Mouse (Mus musculus): ENCODE results near the gene Zfp580. TPM values are rescaled to one million over a fixed set of nuclear protein-coding genes. Genes with fewer than 3 reads are reported as not detected.

The Zfp580 gene
- polyA plus RNA-seq, 1 experiment from 2014 or later, result 35.0 TPM

DNA sequence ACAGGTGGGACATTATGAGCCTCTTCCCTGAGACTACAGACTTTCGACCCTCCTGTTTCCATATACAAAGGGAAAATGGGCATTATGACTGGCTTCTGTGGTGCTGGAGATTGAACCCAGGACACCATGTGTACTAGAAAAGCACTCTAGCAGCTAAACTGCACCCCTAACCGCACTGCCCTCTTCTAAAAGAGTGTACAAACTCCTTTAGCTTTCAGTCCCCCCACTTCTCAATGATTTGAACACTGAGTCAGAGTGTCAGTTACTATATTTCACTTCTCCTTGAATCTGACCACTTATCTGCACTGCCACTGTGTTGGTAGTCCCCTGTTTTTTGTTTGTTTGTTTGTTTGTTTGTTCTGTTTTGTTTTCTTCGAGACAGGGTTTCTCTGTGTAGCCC, 17.5 kb upstream of the Zfp580 start, which contains the start of gene 4632433K11Rik:
Gene 4632433K11Rik, plus strand, starts transcription at position 301 of the 400 bp plus-strand sequence.
- 92% methylated on average over 3 of the region's 3 CpGs for WGBS
- Histone ChIP-seq H3K4me1 (ENCODE audit: insufficient read depth, low read length) (peaks cover 7% of the 10 kb centered on the region; the same call in 1 of the 2 replicates), H3K27ac (ENCODE audit: low read length) (no peak within 1 kb of the TSS), H3K36me3 (ENCODE audit: insufficient read depth, low read length) (peaks cover 75% of the 10 kb centered on the region), H3K4me2 (replicated peaks; ENCODE audit: low read depth, low read length) (no peak within 1 kb of the TSS), H3K9me3 (ENCODE audit: low read length) (peaks cover 46% of the 10 kb centered on the region), H3K27me3 (ENCODE audit: insufficient read depth, low read length) (no peaks in the 10 kb centered on the region), H3K4me3 (ENCODE audit: low read length) (no peak within 1 kb of the TSS), H3K9ac (replicated peaks; ENCODE audit: low read length) (no peak within 1 kb of the TSS)
- no peak for ATAC-seq (ENCODE audit: low FRiP score, low TSS enrichment)

DNA sequence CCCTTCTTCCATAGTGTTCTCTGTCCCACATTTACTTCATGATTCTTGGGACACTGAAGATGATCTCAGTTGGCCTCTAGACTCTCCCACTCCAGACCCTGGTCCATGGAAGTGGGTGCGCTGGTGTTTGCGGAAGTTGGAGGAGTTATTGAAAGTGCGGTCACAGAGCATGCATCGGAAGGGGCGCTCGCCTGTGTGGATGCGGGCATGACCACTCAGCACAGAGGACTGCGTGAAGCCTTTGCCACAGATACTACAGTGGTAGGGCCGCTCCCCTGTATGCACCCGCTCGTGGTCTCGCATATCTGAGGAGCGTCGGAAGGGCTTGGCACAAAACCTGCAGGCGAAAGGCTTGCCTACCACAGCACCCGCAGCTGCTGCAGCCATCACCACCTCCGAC, 15.7 kb upstream of the Zfp580 start:
- peaks cover 16% of the 10 kb centered on the region; the same call in 1 of the 2 replicates for H3K4me1 ChIP-seq (ENCODE audit: insufficient read depth, low read length)
- H3K9ac ChIP-seq (replicated peaks; ENCODE audit: low read length), result no peak overlapping the region
- H3K9me3 ChIP-seq (ENCODE audit: low read length), result peaks cover 28% of the 10 kb centered on the region
- 94% methylated on average over 17 of the region's 17 CpGs for WGBS
- no peak for ATAC-seq (ENCODE audit: low FRiP score, low TSS enrichment)
- no peak overlapping the region for H3K4me3 ChIP-seq (ENCODE audit: low read length)
- no peak overlapping the region for H3K4me2 ChIP-seq (replicated peaks; ENCODE audit: low read depth, low read length)
- no peak overlapping the region for H3K27ac ChIP-seq (ENCODE audit: low read length)
- H3K36me3 ChIP-seq (ENCODE audit: insufficient read depth, low read length), result peaks cover 57% of the 10 kb centered on the region
- H3K27me3 ChIP-seq (ENCODE audit: insufficient read depth, low read length), result no peaks in the 10 kb centered on the region

DNA sequence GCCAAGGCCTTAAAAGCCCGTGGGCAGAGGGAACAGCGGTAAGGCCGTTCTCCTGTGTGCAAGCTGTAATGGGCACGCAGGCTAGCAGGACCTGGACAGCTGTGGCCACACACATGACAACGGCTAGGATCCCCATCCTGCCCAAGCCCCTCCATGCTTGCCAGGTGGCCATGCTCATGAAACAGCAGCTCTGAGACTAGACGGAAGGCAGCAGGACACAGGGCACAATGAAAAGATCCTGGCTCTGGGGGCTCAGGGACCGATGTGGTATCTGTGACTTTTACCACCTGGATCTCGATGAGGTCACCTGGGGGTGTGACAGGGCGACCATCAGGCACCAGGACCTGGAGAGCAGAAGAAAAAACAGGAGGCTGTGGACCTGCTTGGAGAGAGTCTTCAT, 15.2 kb upstream of the Zfp580 start:
- no peak overlapping the region for H3K4me3 ChIP-seq (ENCODE audit: low read length)
- H3K9ac ChIP-seq (replicated peaks; ENCODE audit: low read length), result no peak overlapping the region
- H3K4me2 ChIP-seq (replicated peaks; ENCODE audit: low read depth, low read length), result no peak overlapping the region
- WGBS, result 94% methylated on average over 9 of the region's 9 CpGs
- H3K9me3 ChIP-seq (ENCODE audit: low read length), result peaks cover 23% of the 10 kb centered on the region
- H3K4me1 ChIP-seq (ENCODE audit: insufficient read depth, low read length), result peaks cover 16% of the 10 kb centered on the region; the same call in 1 of the 2 replicates
- no peaks in the 10 kb centered on the region for H3K27me3 ChIP-seq (ENCODE audit: insufficient read depth, low read length)
- no peak for ATAC-seq (ENCODE audit: low FRiP score, low TSS enrichment)
- no peak overlapping the region for H3K27ac ChIP-seq (ENCODE audit: low read length)
- peaks cover 53% of the 10 kb centered on the region for H3K36me3 ChIP-seq (ENCODE audit: insufficient read depth, low read length)

DNA sequence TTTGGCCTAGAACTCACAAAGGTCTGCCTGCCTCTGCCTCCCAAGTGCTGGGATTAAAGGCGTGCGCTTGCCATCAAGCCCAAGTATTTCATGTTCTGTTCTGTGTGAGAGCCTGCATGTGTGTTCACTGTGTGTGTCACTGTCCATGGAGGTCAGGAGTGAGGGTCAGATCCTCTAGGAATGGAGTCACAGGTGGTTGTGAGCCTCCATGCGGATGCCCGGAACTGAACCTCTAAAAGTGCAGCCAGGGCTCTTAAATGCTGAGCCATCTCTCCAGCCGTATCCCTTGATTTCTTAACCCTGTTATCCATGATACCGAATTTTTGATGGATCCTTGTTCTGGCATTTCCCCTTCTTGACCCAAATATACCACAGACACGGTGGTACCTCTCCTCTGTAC, 14.3 kb upstream of the Zfp580 start:
- Histone ChIP-seq H3K36me3 (ENCODE audit: insufficient read depth, low read length) (peaks cover 47% of the 10 kb centered on the region), H3K4me2 (replicated peaks; ENCODE audit: low read depth, low read length) (no peak overlapping the region), H3K4me1 (ENCODE audit: insufficient read depth, low read length) (peaks cover 16% of the 10 kb centered on the region; the same call in 1 of the 2 replicates), H3K9ac (replicated peaks; ENCODE audit: low read length) (no peak overlapping the region), H3K4me3 (ENCODE audit: low read length) (no peak overlapping the region), H3K27me3 (ENCODE audit: insufficient read depth, low read length) (no peaks in the 10 kb centered on the region), H3K27ac (ENCODE audit: low read length) (no peak overlapping the region), H3K9me3 (ENCODE audit: low read length) (peaks cover 14% of the 10 kb centered on the region)
- no peak for ATAC-seq (ENCODE audit: low FRiP score, low TSS enrichment)
- WGBS, result 95% methylated on average over 7 of the region's 7 CpGs

DNA sequence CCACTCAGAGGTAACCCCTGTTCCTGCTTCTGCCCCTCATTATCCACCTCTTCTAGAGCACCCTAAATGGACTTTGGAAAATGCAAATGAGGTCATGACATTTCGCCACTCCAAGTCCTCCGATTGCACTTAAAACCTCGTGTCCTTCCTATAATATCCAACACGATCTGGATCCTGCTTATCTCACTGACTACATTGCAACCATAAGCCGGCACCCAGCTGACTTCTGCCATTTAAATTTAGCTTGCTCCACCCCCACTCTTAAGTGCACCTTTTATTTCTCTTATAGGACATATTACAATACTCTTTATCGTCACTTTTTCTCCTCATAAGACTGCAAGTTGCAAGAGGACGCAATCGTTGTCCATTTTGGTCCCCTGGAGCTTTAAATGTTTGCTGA, 13.9 kb upstream of the Zfp580 start:
- WGBS, result 87% methylated on average over 8 of the region's 8 CpGs
- Histone ChIP-seq H3K9me3 (ENCODE audit: low read length) (peaks cover 10% of the 10 kb centered on the region; the same call in 1 of the 2 replicates), H3K4me1 (ENCODE audit: insufficient read depth, low read length) (peaks cover 16% of the 10 kb centered on the region; the same call in 1 of the 2 replicates), H3K4me2 (replicated peaks; ENCODE audit: low read depth, low read length) (peak overlapping the region; percentile 48), H3K27ac (ENCODE audit: low read length) (peak overlapping the region; percentile 99), H3K4me3 (ENCODE audit: low read length) (peak overlapping the region; percentile 81), H3K27me3 (ENCODE audit: insufficient read depth, low read length) (no peaks in the 10 kb centered on the region), H3K36me3 (ENCODE audit: insufficient read depth, low read length) (peaks cover 43% of the 10 kb centered on the region), H3K9ac (replicated peaks; ENCODE audit: low read length) (no peak overlapping the region)
- no peak for ATAC-seq (ENCODE audit: low FRiP score, low TSS enrichment)

DNA sequence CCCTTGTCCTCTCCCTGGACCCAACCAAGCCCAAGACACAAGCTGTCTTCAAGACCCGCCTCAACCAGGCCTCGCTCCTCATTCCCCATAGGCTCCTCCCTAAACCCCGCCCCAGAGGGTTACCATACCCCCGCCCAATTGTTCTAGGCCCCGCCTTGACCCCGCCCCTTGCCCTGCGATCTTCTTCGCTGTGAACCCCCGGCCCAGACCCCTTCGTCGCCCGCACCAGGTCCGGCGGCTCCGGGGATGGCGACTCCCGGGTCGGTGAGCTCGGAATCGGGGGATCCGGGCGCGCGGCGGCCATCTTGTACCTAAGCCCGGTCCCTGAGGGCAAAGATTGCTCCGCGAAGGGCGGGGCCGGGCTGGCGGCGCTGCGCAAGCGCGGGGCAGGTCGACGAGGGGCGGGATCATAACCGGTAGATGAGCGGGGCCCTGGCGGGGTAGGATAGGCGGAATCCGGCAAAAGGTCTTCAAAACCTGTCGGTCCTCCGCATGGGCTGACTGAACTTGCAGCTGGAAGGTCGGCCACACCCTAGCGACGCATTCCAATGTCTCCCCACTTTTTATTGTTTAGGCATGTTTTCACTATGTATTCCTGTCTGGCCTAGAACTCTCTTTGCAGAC, 13.1 kb upstream of the Zfp580 start, which contains the start of gene Zfp784:
Gene Zfp784, minus strand, starts transcription at position 338 of the 624 bp plus-strand sequence.
- Histone ChIP-seq H3K4me2 (replicated peaks; ENCODE audit: low read depth, low read length) (peak within 1 kb of the TSS; percentile 48), H3K9me3 (ENCODE audit: low read length) (peaks cover 6% of the 10 kb centered on the region; the same call in 1 of the 2 replicates), H3K27me3 (ENCODE audit: insufficient read depth, low read length) (no peaks in the 10 kb centered on the region), H3K4me1 (ENCODE audit: insufficient read depth, low read length) (peaks cover 16% of the 10 kb centered on the region; the same call in 1 of the 2 replicates), H3K36me3 (ENCODE audit: insufficient read depth, low read length) (peaks cover 35% of the 10 kb centered on the region), H3K27ac (ENCODE audit: low read length) (peak within 1 kb of the TSS; percentile 99), H3K4me3 (ENCODE audit: low read length) (peak within 1 kb of the TSS; percentile 81), H3K9ac (replicated peaks; ENCODE audit: low read length) (peak within 1 kb of the TSS; percentile 95)
- WGBS, result under 1% methylated on average over 48 of the region's 48 CpGs
- ATAC-seq (ENCODE audit: low FRiP score, low TSS enrichment), result peak; percentile 97

DNA sequence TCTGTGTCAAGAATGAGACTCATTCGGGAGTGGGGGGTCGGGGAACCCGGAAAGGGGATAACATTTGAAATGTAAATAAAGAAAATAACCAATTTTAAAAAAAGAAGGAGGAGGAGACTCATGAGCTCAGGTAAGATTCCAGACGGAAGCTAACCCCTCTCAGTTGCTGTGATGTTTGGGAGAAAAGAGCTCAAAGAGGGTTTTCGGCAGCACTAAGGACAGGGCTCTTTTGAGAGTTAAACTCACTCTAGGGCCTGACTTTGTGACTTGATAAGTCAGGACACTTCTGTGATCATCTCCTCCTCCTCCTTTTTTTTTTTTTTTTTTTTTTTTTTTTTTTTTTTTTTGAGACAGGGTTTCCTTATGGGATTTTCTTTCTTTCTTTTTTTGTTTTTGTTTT, 12.4 kb upstream of the Zfp580 start:
- peak overlapping the region; percentile 95 for H3K9ac ChIP-seq (replicated peaks; ENCODE audit: low read length)

DNA sequence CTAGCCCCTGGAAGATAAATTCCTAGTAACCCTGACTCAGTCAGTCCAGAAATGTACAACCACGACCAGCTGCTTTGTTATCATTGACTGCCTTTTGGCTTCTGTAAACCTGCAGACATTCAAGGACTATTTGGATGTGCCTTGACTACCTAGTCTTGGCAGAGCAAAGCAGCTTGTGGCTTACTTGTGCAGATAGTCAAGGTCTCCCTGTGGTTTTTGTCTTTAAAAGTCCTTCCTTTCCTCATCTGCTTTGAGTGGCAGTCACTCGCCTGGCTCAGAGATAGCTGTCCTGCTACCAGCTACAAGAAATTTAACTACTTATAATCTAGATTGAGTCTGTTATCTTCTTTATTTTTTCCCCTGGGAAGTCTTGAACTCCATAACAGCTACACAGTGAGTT, 6.4 kb upstream of the Zfp580 start:
- ATAC-seq (ENCODE audit: low FRiP score, low TSS enrichment), result no peak
- Histone ChIP-seq H3K4me1 (ENCODE audit: insufficient read depth, low read length) (no peaks in the 10 kb centered on the region), H3K4me2 (replicated peaks; ENCODE audit: low read depth, low read length) (no peak overlapping the region), H3K36me3 (ENCODE audit: insufficient read depth, low read length) (peaks cover 4% of the 10 kb centered on the region), H3K4me3 (ENCODE audit: low read length) (no peak overlapping the region), H3K9me3 (ENCODE audit: low read length) (no peaks in the 10 kb centered on the region), H3K27ac (ENCODE audit: low read length) (no peak overlapping the region), H3K9ac (replicated peaks; ENCODE audit: low read length) (no peak overlapping the region), H3K27me3 (ENCODE audit: insufficient read depth, low read length) (no peaks in the 10 kb centered on the region)
- WGBS, result 79% methylated on average over 2 of the region's 2 CpGs

More for the DNA sequence above, 12.4 kb upstream of the Zfp580 start:
- Histone ChIP-seq H3K4me3 (ENCODE audit: low read length) (peak overlapping the region; percentile 81), H3K9me3 (ENCODE audit: low read length) (peaks cover 6% of the 10 kb centered on the region; the same call in 1 of the 2 replicates), H3K27me3 (ENCODE audit: insufficient read depth, low read length) (no peaks in the 10 kb centered on the region), H3K36me3 (ENCODE audit: insufficient read depth, low read length) (peaks cover 30% of the 10 kb centered on the region), H3K27ac (ENCODE audit: low read length) (peak overlapping the region; percentile 99), H3K4me1 (ENCODE audit: insufficient read depth, low read length) (peaks cover 16% of the 10 kb centered on the region; the same call in 1 of the 2 replicates), H3K4me2 (replicated peaks; ENCODE audit: low read depth, low read length) (peak overlapping the region; percentile 48)
- 27% methylated on average over 5 of the region's 5 CpGs for WGBS
- ATAC-seq (ENCODE audit: low FRiP score, low TSS enrichment), result no peak

DNA sequence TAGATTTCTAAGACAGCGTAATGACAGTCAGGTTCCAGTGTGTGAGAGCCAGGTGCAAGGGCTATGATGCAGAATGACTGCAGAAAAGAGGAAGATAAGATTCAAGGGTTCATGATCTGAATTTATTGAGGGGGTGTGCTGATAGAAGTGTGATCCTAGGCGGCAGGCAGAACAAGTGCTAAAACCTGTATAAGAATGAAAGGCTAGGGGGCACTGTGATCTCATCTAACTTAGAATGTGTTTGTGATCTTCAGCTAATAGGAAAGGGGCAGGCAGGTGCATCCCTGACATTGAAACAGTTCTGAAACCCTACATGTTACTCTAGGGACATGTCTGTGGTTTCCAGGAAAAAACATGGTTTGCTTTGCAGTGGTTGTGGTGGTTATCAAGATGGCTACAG, 5.2 kb upstream of the Zfp580 start:
- H3K4me2 ChIP-seq (replicated peaks; ENCODE audit: low read depth, low read length), result no peak overlapping the region
- ATAC-seq (ENCODE audit: low FRiP score, low TSS enrichment), result no peak
- no peak overlapping the region for H3K4me3 ChIP-seq (ENCODE audit: low read length)
- H3K36me3 ChIP-seq (ENCODE audit: insufficient read depth, low read length), result peaks cover 3% of the 10 kb centered on the region
- peaks cover 8% of the 10 kb centered on the region for H3K4me1 ChIP-seq (ENCODE audit: insufficient read depth, low read length)
- no peak overlapping the region for H3K27ac ChIP-seq (ENCODE audit: low read length)
- H3K9me3 ChIP-seq (ENCODE audit: low read length), result no peaks in the 10 kb centered on the region
- H3K9ac ChIP-seq (replicated peaks; ENCODE audit: low read length), result no peak overlapping the region
- no peaks in the 10 kb centered on the region for H3K27me3 ChIP-seq (ENCODE audit: insufficient read depth, low read length)
- WGBS, result 64% methylated on average over 2 of the region's 2 CpGs

DNA sequence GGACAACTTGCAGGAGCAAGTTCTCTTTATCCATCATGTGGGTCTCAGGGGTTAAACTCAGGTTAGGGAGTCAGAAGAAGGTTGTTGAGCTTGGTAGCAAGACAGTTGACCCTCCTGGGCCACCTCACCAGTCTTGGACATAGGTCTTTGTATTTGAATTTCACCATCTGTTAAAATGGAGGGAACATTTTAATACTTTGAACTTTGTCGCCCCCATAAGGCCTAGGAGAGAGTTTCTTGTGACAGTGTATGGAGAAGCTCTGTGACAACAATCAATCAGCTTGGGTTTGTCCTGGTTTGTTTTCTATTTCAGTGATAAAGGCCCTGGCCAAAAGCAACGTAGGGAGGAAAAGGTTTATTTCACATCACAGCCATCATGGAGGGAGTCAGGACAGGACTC, 4.0 kb upstream of the Zfp580 start:
- no peak overlapping the region for H3K4me3 ChIP-seq (ENCODE audit: low read length)
- H3K9ac ChIP-seq (replicated peaks; ENCODE audit: low read length), result no peak overlapping the region
- no peak overlapping the region for H3K4me2 ChIP-seq (replicated peaks; ENCODE audit: low read depth, low read length)
- H3K36me3 ChIP-seq (ENCODE audit: insufficient read depth, low read length), result no peaks in the 10 kb centered on the region
- no peak overlapping the region for H3K27ac ChIP-seq (ENCODE audit: low read length)
- WGBS, result 33% methylated on average over 2 of the region's 2 CpGs
- H3K27me3 ChIP-seq (ENCODE audit: insufficient read depth, low read length), result peaks cover 4% of the 10 kb centered on the region; the same call in 1 of the 2 replicates
- no peak for ATAC-seq (ENCODE audit: low FRiP score, low TSS enrichment)
- no peaks in the 10 kb centered on the region for H3K9me3 ChIP-seq (ENCODE audit: low read length)
- peaks cover 11% of the 10 kb centered on the region for H3K4me1 ChIP-seq (ENCODE audit: insufficient read depth, low read length)
